Mouse (Mus musculus): Measurements from ENCODE around the gene Tacc2.
A peak's percentile ranks its signal among the peaks of the same experiment; 100 is the strongest.

Tacc2 gene

DNA sequence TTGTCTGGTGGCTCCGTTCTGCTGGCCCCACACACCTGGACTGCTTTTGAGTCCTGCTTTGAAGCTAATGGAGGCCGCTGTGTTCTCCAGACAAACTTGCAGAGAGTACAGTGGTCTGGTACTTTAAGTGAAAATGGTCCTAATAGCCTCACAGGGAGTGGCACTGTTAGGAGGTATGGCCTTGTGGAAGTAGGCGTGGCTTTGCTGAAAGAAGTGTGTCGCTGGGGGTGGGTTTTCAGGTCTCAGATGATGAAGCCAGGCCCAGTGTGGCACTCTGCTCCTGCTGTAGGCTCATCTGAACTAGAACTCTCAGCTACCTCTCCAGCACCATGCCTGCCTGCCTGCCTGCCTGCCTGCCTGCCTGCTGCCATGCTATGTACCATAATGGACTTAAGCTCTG is 190.9 kb downstream of the Tacc2 start:
- no peak for DNase-seq (ENCODE audit: extremely low spot score, low spot score)

GRCm38 (mm10) chr7:130770707-130771106 is 193.5 kb downstream of the Tacc2 start:
- peak; percentile 80 for DNase-seq (ENCODE audit: extremely low spot score, low spot score)

GRCm38 (mm10) chr7:130773171-130773830 is 196.1 kb downstream of the Tacc2 start:
- DNase-seq (ENCODE audit: extremely low spot score, low spot score) = peak; percentile 48

DNA sequence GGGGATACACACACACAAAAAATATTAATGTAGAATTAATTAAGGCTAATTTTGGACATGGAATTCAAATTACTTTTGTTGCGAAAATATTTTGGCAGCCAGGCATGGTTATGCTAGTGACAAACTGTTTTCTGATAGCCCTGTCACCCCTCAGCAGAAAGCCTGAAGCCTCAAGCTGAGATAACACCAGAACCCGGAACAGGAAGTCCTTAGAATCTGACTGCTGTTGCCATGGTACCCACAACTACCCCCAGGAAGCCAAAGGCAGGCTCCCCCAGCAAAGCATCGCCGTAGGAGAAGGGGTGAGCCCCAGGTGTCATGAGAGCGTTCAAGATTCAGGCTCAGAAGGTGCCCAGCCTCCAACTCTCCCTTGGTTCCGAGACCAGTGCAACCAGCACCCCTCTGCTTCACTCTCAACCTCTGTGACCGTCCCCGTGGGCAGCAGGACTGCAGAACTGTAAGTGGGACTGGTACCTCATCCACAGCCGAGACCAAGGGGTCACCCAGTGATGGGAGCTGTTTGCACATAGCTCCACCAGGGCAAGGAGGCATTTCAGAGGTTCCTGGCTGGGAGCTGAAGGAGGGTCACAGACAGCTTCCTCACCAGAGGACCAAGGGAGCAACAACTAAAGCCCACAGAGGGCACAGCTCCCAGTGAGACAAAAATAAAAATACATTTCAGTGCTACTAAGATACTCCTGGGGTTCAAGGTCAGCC is 196.8 kb downstream of the Tacc2 start, which contains the start of gene Btbd16:
Gene Btbd16 (plus strand): TSS at position 156 of the 717 bp plus-strand sequence.
- DNase-seq (ENCODE audit: extremely low spot score, low spot score) = no peak

GRCm38 (mm10) chr7:130780866-130781419 is 203.7 kb downstream of the Tacc2 start:
- DNase-seq (ENCODE audit: extremely low spot score, low spot score) = no peak

- no peak for DNase-seq (ENCODE audit: extremely low spot score, low spot score)
Measured at GRCm38 (mm10) chr7:130782501-130783050, 205.3 kb downstream of the Tacc2 start.

DNA sequence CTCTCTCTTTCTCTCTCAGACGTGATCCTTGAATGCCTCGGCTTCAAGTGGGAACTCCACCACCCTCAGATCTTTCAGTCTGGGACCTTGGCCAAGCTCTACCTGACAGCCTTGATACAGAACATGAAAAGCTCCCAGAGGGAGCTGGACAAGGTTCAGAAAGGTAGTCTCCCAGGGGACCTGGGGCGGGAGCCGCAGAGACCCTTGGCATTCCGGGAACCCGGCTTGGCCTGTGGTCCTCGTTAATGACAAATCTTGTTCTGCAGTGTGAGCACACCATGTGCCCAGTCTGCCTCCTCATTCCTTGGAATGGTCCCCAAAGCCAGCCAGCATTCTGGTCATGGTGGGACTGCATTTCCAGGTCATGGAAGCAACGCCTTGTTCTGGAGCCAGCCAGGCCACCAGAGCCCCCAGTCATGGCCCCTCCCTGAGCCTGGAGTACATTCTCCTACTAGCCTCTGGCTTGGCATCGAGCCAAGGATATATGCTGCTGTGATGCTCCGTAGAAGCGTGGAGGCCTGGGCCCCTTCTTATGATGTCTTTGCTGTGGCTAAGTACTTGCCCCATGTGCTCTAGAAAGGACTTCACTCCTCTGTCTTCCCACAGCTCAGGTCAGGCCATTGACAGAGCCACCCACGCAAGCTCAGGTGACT is 208.8 kb downstream of the Tacc2 start:
- DNase-seq (ENCODE audit: extremely low spot score, low spot score) = no peak

GRCm38 (mm10) chr7:130786708-130787107 is 209.5 kb downstream of the Tacc2 start:
- DNase-seq (ENCODE audit: extremely low spot score, low spot score) = no peak

DNA sequence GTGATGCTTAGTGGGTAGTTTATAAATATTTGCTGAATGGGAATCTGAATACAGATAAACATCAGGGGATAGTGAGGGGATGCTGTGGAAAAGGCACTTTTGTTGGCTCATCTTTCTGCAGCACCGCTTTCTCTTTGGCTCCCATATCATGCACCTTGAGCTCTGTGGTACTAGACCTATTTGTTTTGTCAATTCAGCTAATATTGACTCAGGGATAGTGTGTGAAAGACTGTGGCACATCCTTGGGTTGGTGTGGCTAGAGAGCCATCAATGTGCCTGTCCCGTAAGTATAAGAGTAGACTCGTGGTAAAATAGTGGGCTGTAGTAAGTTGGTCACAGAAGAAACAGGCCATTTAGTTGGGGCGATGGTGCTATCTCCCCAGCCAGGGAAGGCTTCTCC is 210.3 kb downstream of the Tacc2 start:
- no peak for DNase-seq (ENCODE audit: extremely low spot score, low spot score)

GRCm38 (mm10) chr7:130788950-130789349 is 211.7 kb downstream of the Tacc2 start:
- no peak for DNase-seq (ENCODE audit: extremely low spot score, low spot score)

DNA sequence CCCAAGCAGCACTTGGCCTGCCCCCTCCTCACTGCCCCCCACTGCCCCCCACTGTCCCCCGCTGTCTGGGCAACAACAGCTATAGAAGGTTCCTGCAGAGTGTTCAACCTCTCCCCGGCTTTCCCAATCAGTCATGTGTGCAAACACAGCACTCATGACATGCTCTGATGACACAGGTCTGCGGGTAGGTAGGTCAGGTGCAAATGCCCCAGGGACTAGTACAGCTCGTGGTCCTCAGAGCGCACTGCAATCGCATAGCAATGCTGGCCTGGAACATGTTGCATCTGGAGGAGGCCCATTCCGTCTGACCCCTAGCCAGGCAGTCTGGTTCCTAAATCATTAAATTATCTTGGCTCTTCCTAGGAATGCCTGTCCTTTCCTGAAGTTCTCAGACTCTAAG is 212.2 kb downstream of the Tacc2 start:
- no peak for DNase-seq (ENCODE audit: extremely low spot score, low spot score)

DNA sequence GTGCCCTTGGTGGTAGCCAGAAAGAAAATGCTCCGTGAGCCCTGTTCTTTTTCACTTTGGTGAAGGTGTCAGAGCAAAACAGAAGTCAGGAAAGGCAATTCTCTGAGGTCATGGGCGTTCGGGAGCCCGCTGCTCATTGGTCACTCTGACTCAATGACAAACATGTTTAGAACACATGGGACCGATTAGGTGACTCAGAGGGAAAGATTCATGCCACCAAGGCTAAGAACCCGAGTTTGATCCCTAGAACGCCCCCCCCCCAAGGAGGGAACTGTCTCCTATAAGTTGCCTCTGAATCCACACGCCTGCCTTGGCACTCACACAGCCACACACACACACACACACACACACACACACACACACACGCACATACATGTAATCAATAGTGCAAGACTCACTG is 216.4 kb downstream of the Tacc2 start:
- no peak for DNase-seq (ENCODE audit: extremely low spot score, low spot score)

GRCm38 (mm10) chr7:130796786-130797185 is 219.5 kb downstream of the Tacc2 start:
- no peak for DNase-seq (ENCODE audit: extremely low spot score, low spot score)

GRCm38 (mm10) chr7:130797524-130797923 is 220.3 kb downstream of the Tacc2 start:
- DNase-seq (ENCODE audit: extremely low spot score, low spot score) = no peak

DNA sequence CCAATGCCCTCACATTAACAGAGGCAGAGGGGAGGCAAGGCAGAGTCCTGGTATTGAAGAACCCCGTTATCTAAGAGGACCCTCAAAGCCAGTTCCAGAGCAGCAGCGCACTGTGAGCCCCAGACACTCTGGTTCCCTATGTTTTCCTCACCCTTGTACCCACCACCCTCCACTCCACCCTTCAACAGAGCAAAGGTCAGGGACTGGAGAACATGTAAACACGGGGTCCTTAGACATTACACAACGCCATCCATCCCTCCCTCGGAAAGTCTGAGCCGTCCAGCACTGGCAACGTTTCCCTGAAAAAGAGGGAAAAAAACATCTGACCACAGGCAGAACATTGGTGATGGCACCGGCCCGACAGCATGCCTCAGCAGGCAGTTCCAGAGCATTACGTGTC is 222.2 kb downstream of the Tacc2 start:
- DNase-seq (ENCODE audit: extremely low spot score, low spot score) = no peak

DNA sequence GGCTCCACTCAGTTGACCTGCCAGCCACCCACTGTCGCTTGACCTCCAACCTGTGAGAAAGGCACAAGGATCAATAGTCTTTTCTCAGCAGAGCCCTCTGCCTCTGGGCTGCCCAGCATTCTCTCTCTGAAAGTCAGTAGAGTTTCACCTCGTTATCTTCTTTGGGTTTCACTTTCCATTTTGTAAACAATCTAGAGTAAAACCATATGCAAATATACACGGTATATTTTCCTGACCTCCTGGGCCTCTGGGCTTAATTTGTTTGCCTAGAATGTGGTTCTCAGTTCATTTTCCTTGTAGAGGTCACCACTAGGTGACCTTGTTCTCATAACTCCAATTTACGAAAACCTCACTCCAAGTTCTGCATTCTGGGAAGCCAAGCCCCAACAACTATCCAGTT is 223.4 kb downstream of the Tacc2 start:
- no peak for DNase-seq (ENCODE audit: extremely low spot score, low spot score)

DNA sequence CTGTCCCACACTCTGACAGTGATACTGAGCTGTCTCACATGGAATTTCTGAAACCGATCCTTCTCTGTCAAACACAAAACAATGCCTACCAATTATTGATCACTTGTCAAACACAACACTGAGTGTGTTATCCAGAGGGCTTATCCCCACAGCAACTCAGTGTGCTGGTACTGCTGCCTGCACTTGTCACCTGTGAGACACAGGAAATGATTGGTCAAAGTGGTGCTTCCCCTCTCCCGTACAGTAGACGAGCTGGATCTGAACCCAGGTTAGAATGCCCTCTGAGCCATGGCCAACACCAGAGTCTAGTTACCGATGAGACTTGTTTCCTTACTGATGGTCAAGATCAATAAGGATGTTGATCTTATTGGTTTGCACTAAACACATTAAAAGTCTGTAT is 224.6 kb downstream of the Tacc2 start:
- no peak for DNase-seq (ENCODE audit: extremely low spot score, low spot score)

DNA sequence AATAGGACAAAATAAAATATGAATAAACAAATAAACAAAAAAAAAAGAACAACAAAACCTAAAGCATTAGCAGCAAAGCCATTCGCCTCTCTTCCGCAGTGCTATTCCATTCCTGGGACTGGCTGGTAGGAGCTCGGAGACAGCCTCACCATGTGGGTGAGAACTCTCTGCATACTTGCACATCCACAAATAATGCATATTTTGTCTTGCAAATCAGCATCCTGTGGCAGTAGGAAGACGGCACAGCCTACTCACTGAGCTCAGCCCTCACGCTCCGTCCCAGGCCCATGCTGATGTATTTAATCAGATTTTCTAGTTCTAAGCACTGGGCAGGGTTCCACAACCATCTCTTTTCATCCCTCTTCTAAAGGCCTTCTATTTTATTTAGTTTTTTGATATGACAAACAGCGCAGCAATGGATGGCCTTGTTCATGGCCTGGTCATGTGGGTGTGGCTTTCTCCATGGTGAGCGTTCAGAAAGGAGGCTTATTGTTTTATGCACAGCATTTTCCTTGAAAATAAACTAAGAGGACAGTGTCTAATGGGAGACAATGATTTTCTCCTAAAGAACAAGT is 226.1 kb downstream of the Tacc2 start:
- no peak for DNase-seq (ENCODE audit: extremely low spot score, low spot score)

- no peak for DNase-seq (ENCODE audit: extremely low spot score, low spot score)
Measured at GRCm38 (mm10) chr7:130804991-130805390, 227.8 kb downstream of the Tacc2 start.

DNA sequence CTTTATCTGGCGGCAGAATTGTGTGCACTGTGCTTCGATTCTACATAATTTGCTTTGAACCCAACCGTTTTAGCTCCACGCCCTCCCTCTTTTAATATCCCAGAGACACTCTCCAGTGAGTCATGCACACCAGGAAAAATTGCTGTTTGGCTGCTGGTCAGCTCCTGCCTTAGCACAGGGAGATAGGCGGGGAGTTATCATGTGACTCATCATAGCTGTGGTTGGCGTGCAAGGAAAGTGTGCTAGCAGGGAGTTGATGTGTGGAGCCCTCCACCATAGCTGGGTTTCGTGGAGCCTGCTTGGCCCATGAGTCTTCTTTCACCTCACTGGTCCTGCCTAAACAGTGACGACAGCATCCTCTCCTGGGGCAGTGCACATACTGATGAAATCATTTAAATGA is 230.5 kb downstream of the Tacc2 start:
- DNase-seq (ENCODE audit: extremely low spot score, low spot score) = no peak

GRCm38 (mm10) chr7:130808694-130809093 is 231.5 kb downstream of the Tacc2 start:
- no peak for DNase-seq (ENCODE audit: extremely low spot score, low spot score)

GRCm38 (mm10) chr7:130810238-130810637 is 233.0 kb downstream of the Tacc2 start:
- DNase-seq (ENCODE audit: extremely low spot score, low spot score) = no peak
